Mouse (Mus musculus) megakaryocyte, embryonic 14.5 days (primary cell): ENCODE measurements around the gene Kcna10.

Source experiments
- FLI1 ChIP-seq: IDR thresholded peaks from 2 replicates; pipeline ENCODE4 v1.6.1; 2012; ENCODE audit warnings: low read length, inconsistent platforms, mixed read lengths
- GATA1 ChIP-seq: IDR thresholded peaks from 3 replicates; pipeline ENCODE4 v1.6.1; 2012; ENCODE audit warnings: mixed read lengths, low read length, inconsistent platforms, borderline replicate concordance

DNA sequence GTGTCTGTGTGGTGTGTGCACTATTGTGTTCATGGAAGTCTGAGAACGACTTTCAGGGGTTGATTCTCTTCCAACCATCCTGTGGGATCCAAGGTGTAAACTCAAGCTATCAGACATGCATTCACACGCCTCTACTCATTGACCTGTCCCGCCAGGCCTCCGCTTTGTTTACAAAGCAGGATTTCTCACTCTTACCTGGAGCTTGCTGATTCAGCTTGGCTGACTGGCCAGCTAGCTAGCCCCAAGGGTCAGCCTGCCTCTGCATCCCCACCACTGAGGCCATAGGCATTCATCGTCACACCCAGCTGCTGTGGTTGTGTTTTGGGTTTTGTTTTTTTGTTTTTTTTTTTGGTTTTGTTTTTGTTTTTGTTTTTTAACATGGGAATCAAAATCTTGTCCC lies 46.4 kb downstream of the Kcna10 start:
- TF ChIP-seq GATA1, result no peak
- no peak for TF ChIP-seq FLI1
